Mouse (Mus musculus) kidney, adult 2 months (tissue): ENCODE results near the gene 1190005I06Rik. TPM values are rescaled to one million over a fixed set of nuclear protein-coding genes. Genes with fewer than 3 reads are reported as not detected.

ENCODE experiments used
- DNase-seq: peaks from one replicate; pipeline ENCODE4 v3.0.0; 2021
- H3K27ac ChIP-seq: fragments of 200-500 bp; 2 replicates; pipeline ENCODE4 v1.5.1; 2012; ENCODE audit warnings: low read depth, low read length, control low read depth, inconsistent platforms; ENCODE audit not compliant: insufficient read depth
- H3K27me3 ChIP-seq: fragments of 200-500 bp; replicated peaks from 2 replicates; pipeline ENCODE4 v1.6.1; 2012; ENCODE audit warnings: mild to moderate bottlenecking, moderate library complexity, low read length, inconsistent platforms; ENCODE audit not compliant: control insufficient read depth, insufficient read depth
- H3K36me3 ChIP-seq: fragments of 200-500 bp; 2 replicates; pipeline ENCODE4 v1.6.1; 2012; ENCODE audit warnings: mild to moderate bottlenecking, moderate library complexity, low read length, inconsistent platforms; ENCODE audit not compliant: control insufficient read depth, insufficient read depth
- H3K4me1 ChIP-seq: fragments of 200-500 bp; 2 replicates; pipeline ENCODE4 v1.6.1; 2011; ENCODE audit warnings: low read length; ENCODE audit not compliant: control insufficient read depth, insufficient read depth
- H3K4me3 ChIP-seq: fragments of 200-500 bp; 2 replicates; pipeline ENCODE4 v1.5.1; 2011; ENCODE audit warnings: mild to moderate bottlenecking, low read depth, low read length, control low read depth; ENCODE audit not compliant: insufficient read depth
- CTCF ChIP-seq: fragments of 200-500 bp; conservative IDR thresholded peaks from 2 replicates; pipeline ENCODE4 v1.5.1; 2011; ENCODE audit warnings: low read depth, mild to moderate bottlenecking, control low read depth, low read length, moderate library complexity, mixed read lengths; ENCODE audit not compliant: insufficient read depth, insufficient read length
- POLR2A ChIP-seq: fragments of 200-500 bp; IDR thresholded peaks from one replicate; pipeline ENCODE4 v1.6.1; 2011; ENCODE audit warnings: low read depth, low read length, control low read depth
- WGBS: fragments of 180-500 bp; shearing (Covaris S2); methylation state at CpG from one replicate; pipeline ENCODE4 v1.1.7; 2018; 5-methylcytosine and 5-hydroxymethylcytosine counted together
- polyA plus RNA-seq: library from polyadenylated mRNA; depleted of rRNA; stranded (reverse); fragments of >200 nt; gene quantifications from 2 replicates; pipeline ENCODE4 v1.2.3, GENCODE M21; 2012

1190005I06Rik gene
- polyA plus RNA-seq, 1 experiment = 6.8 TPM

GRCm38 (mm10) chr8:120644663-120645062, 2.8 kb downstream of the 1190005I06Rik start:
- DNase-seq = peak; percentile 58

GRCm38 (mm10) chr8:120642031-120642662, 5.3 kb downstream of the 1190005I06Rik start:
- no peak for TF ChIP-seq CTCF
- TF ChIP-seq POLR2A = no peak
- H3K36me3 ChIP-seq = no peaks in the 10 kb centered on the region

More at GRCm38 (mm10) chr8:120644663-120645062, 2.8 kb downstream of the 1190005I06Rik start:
- 31% methylated on average over 7 of the region's 7 CpGs for WGBS
- Histone ChIP-seq H3K4me3 (no peak overlapping the region), H3K27ac (no peak overlapping the region), H3K27me3 (no peaks in the 10 kb centered on the region), H3K4me1 (no peaks in the 10 kb centered on the region), H3K36me3 (no peaks in the 10 kb centered on the region)
- TF ChIP-seq CTCF = no peak
- TF ChIP-seq POLR2A = no peak

GRCm38 (mm10) chr8:120641245-120641644, 6.2 kb downstream of the 1190005I06Rik start:
- Histone ChIP-seq H3K36me3 (no peaks in the 10 kb centered on the region), H3K4me3 (no peak overlapping the region), H3K4me1 (no peaks in the 10 kb centered on the region), H3K27ac (no peak overlapping the region), H3K27me3 (no peaks in the 10 kb centered on the region)
- TF ChIP-seq CTCF (no peak), POLR2A (no peak)
- no peak for DNase-seq
- WGBS = 45% methylated on average over 8 of the region's 8 CpGs

More at GRCm38 (mm10) chr8:120642031-120642662, 5.3 kb downstream of the 1190005I06Rik start:
- WGBS = 82% methylated on average over 10 of the region's 10 CpGs
- Histone ChIP-seq H3K4me1 (no peaks in the 10 kb centered on the region), H3K4me3 (no peak overlapping the region), H3K27ac (no peak overlapping the region), H3K27me3 (no peaks in the 10 kb centered on the region)
- DNase-seq = no peak

- 2% methylated on average over 42 of the region's 42 CpGs for WGBS
- Histone ChIP-seq H3K4me1 (no peaks in the 10 kb centered on the region), H3K27me3 (no peaks in the 10 kb centered on the region), H3K36me3 (no peaks in the 10 kb centered on the region), H3K4me3 (peak overlapping the region; percentile 40), H3K27ac (no peak overlapping the region)
- TF ChIP-seq POLR2A (no peak), CTCF (no peak)
- DNase-seq = peak; percentile 87
Measured at GRCm38 (mm10) chr8:120634329-120634839, 13.0 kb downstream of the 1190005I06Rik start.

- no peak for DNase-seq
- Histone ChIP-seq H3K27me3 (no peaks in the 10 kb centered on the region), H3K4me3 (peak overlapping the region; percentile 40), H3K36me3 (no peaks in the 10 kb centered on the region), H3K4me1 (no peaks in the 10 kb centered on the region), H3K27ac (no peak overlapping the region)
- 7% methylated on average over 44 of the region's 44 CpGs for WGBS
- no peak for TF ChIP-seq POLR2A
- no peak for TF ChIP-seq CTCF
Measured at GRCm38 (mm10) chr8:120633665-120634271, 13.7 kb downstream of the 1190005I06Rik start.

- TF ChIP-seq POLR2A (no peak), CTCF (no peak)
- H3K27me3 ChIP-seq = no peaks in the 10 kb centered on the region
- WGBS = 70% methylated on average over 17 of the region's 17 CpGs
- DNase-seq = no peak
- H3K4me1 ChIP-seq = no peaks in the 10 kb centered on the region
- no peak overlapping the region for H3K27ac ChIP-seq
- no peaks in the 10 kb centered on the region for H3K36me3 ChIP-seq
- H3K4me3 ChIP-seq = 0 out of 2 replicates have a peak overlapping the region, but pooled peaks have one; percentile 40
Measured at GRCm38 (mm10) chr8:120632969-120633664, 14.3 kb downstream of the 1190005I06Rik start.
